Mouse (Mus musculus) midbrain, embryonic 15.5 days (tissue): ENCODE results near the gene Gm3625. TPM values are rescaled to one million over a fixed set of nuclear protein-coding genes. Genes with fewer than 3 reads are reported as not detected.
"Not testable (repeated sequence)": the region's sequence is repeated elsewhere in the genome, so short reads cannot be mapped to it uniquely, and the experiment has no call there.

Experiments
- ATAC-seq: fragments of 200-750 bp; cut with Nextera tagmentation; replicated peaks from 2 replicates; pipeline ENCODE4 v1.8.0; 2017; ENCODE audit warnings: moderate TSS enrichment
- H3K27ac ChIP-seq: fragments of 300-500 bp; sonication (generic); 2 replicates; pipeline ENCODE4 v1.5.1; 2015; ENCODE audit warnings: mild to moderate bottlenecking, inconsistent platforms
- H3K27me3 ChIP-seq: fragments of 300-500 bp; sonication (generic); replicated peaks from 2 replicates; pipeline ENCODE4 v1.6.1; 2015; ENCODE audit warnings: inconsistent platforms
- H3K36me3 ChIP-seq: fragments of 300-500 bp; sonication (generic); replicated peaks from 2 replicates; pipeline ENCODE4 v1.6.1; 2015; ENCODE audit warnings: inconsistent platforms
- H3K4me1 ChIP-seq: fragments of 300-500 bp; sonication (generic); 2 replicates; pipeline ENCODE4 v1.6.1; 2015; ENCODE audit warnings: inconsistent platforms
- H3K4me2 ChIP-seq: fragments of 300-500 bp; sonication (generic); 2 replicates; pipeline ENCODE4 v1.6.1; 2015; ENCODE audit warnings: inconsistent platforms, mild to moderate bottlenecking, moderate library complexity
- H3K4me3 ChIP-seq: fragments of 300-500 bp; sonication (generic); 2 replicates; pipeline ENCODE4 v1.5.1; 2015; ENCODE audit warnings: mild to moderate bottlenecking, inconsistent platforms
- H3K9ac ChIP-seq: fragments of 300-500 bp; sonication (generic); 2 replicates; pipeline ENCODE4 v1.6.1; 2015; ENCODE audit warnings: mild to moderate bottlenecking, inconsistent platforms
- H3K9me3 ChIP-seq: fragments of 300-500 bp; sonication (generic); 2 replicates; pipeline ENCODE4 v1.6.1; 2016; ENCODE audit warnings: inconsistent platforms
- WGBS: fragments of 180-500 bp; shearing (Covaris S2); methylation state at CpG from one replicate; pipeline ENCODE4 v1.1.7; 2015; ENCODE audit warnings: mixed read lengths; 5-methylcytosine and 5-hydroxymethylcytosine counted together
- polyA plus RNA-seq: library from polyadenylated mRNA; unstranded; fragments of >200 nt; fragmentation: Nextera tagmentation; extraction: Ambion mirVana; gene quantifications from 2 replicates; pipeline ENCODE4 v1.2.1, GENCODE M21; 2015

The Gm3625 gene
- polyA plus RNA-seq, 1 experiment from 2014 or later = not detected

- no peak overlapping the region for H3K27ac ChIP-seq
- peaks cover 8% of the 10 kb centered on the region for H3K4me1 ChIP-seq
- no peaks in the 10 kb centered on the region for H3K36me3 ChIP-seq
- H3K27me3 ChIP-seq = no peaks in the 10 kb centered on the region
- H3K9ac ChIP-seq = no peak overlapping the region
- ATAC-seq = no peak
- H3K9me3 ChIP-seq = no peaks in the 10 kb centered on the region
- peak overlapping the region; percentile 79 for H3K4me3 ChIP-seq
- H3K4me2 ChIP-seq = peak overlapping the region; percentile 64
- 68% methylated on average over 6 of the region's 6 CpGs for WGBS
Measured at GRCm38 (mm10) chr12:4592025-4592424, 702 bp downstream of the Gm3625 start.

- H3K9me3 ChIP-seq = no peaks in the 10 kb centered on the region
- ATAC-seq = no peak
Measured at GRCm38 (mm10) chr12:4588603-4589002, 4.1 kb downstream of the Gm3625 start.

GRCm38 (mm10) chr12:4587846-4588245, 4.9 kb downstream of the Gm3625 start:
- Histone ChIP-seq H3K9me3 (no peaks in the 10 kb centered on the region), H3K9ac (no peak overlapping the region), H3K36me3 (no peaks in the 10 kb centered on the region), H3K4me2 (no peak overlapping the region), H3K27ac (no peak overlapping the region), H3K4me3 (no peak overlapping the region), H3K4me1 (no peaks in the 10 kb centered on the region), H3K27me3 (no peaks in the 10 kb centered on the region)
- 74% methylated on average over 2 of the region's 2 CpGs for WGBS
- ATAC-seq = no peak

More at GRCm38 (mm10) chr12:4588603-4589002, 4.1 kb downstream of the Gm3625 start:
- Histone ChIP-seq H3K9ac (no peak overlapping the region), H3K4me1 (peaks cover 1% of the 10 kb centered on the region; the same call in 1 of the 2 replicates), H3K4me3 (no peak overlapping the region), H3K36me3 (no peaks in the 10 kb centered on the region), H3K27ac (no peak overlapping the region), H3K27me3 (no peaks in the 10 kb centered on the region), H3K4me2 (no peak overlapping the region)
- 79% methylated on average over 3 of the region's 3 CpGs for WGBS

GRCm38 (mm10) chr12:4582326-4582725, 10.4 kb downstream of the Gm3625 start:
- Histone ChIP-seq H3K36me3 (no peaks in the 10 kb centered on the region), H3K4me1 (no peaks in the 10 kb centered on the region), H3K9me3 (no peaks in the 10 kb centered on the region), H3K27me3 (no peaks in the 10 kb centered on the region), H3K9ac (no peak overlapping the region), H3K4me2 (no peak overlapping the region), H3K4me3 (no peak overlapping the region), H3K27ac (no peak overlapping the region)
- ATAC-seq = no peak

- H3K4me1 ChIP-seq = no peaks in the 10 kb centered on the region
- no peaks in the 10 kb centered on the region for H3K36me3 ChIP-seq
- H3K27ac ChIP-seq = no peak overlapping the region
- ATAC-seq = no peak
- WGBS = 80% methylated on average over 4 of the region's 4 CpGs
- no peaks in the 10 kb centered on the region for H3K27me3 ChIP-seq
- no peaks in the 10 kb centered on the region for H3K9me3 ChIP-seq
- no peak overlapping the region for H3K9ac ChIP-seq
- no peak overlapping the region for H3K4me3 ChIP-seq
- H3K4me2 ChIP-seq = no peak overlapping the region
Measured at GRCm38 (mm10) chr12:4574065-4574464, 18.7 kb downstream of the Gm3625 start.

- H3K4me1 ChIP-seq = no peaks in the 10 kb centered on the region
- no peak overlapping the region for H3K4me2 ChIP-seq
- no peak overlapping the region for H3K4me3 ChIP-seq
- H3K27me3 ChIP-seq = no peaks in the 10 kb centered on the region
- H3K9ac ChIP-seq = no peak overlapping the region
- H3K9me3 ChIP-seq = no peaks in the 10 kb centered on the region
- H3K36me3 ChIP-seq = no peaks in the 10 kb centered on the region
- no peak for ATAC-seq
- no peak overlapping the region for H3K27ac ChIP-seq
- 37% methylated on average over 5 of the region's 5 CpGs for WGBS
Measured at GRCm38 (mm10) chr12:4571864-4572263, 20.9 kb downstream of the Gm3625 start.

GRCm38 (mm10) chr12:4558475-4559279, 34.0 kb downstream of the Gm3625 start:
- WGBS = 82% methylated on average over 9 of the region's 9 CpGs
- no peak for ATAC-seq

GRCm38 (mm10) chr12:4558013-4558412, 34.7 kb downstream of the Gm3625 start:
- 74% methylated on average over 3 of the region's 3 CpGs for whole genome bisulfite sequencing
- Histone ChIP-seq H3K27ac (no peak overlapping the region), H3K4me2 (no peak overlapping the region), H3K36me3 (no peaks in the 10 kb centered on the region), H3K4me1 (no peaks in the 10 kb centered on the region), H3K9ac (no peak overlapping the region), H3K9me3 (no peaks in the 10 kb centered on the region), H3K27me3 (no peaks in the 10 kb centered on the region), H3K4me3 (no peak overlapping the region)
- ATAC-seq = no peak

More at GRCm38 (mm10) chr12:4558475-4559279, 34.0 kb downstream of the Gm3625 start:
- H3K36me3 ChIP-seq = no peaks in the 10 kb centered on the region
- H3K4me3 ChIP-seq = no peak overlapping the region
- no peak overlapping the region for H3K9ac ChIP-seq
- no peak overlapping the region for H3K27ac ChIP-seq
- no peaks in the 10 kb centered on the region for H3K4me1 ChIP-seq
- no peaks in the 10 kb centered on the region for H3K27me3 ChIP-seq
- H3K9me3 ChIP-seq = no peaks in the 10 kb centered on the region
- H3K4me2 ChIP-seq = no peak overlapping the region

GRCm38 (mm10) chr12:4557436-4557835, 35.3 kb downstream of the Gm3625 start:
- no peaks in the 10 kb centered on the region for H3K27me3 ChIP-seq
- no peak overlapping the region for H3K4me3 ChIP-seq
- 83% methylated on average over 3 of the region's 3 CpGs for WGBS
- no peak overlapping the region for H3K4me2 ChIP-seq
- H3K27ac ChIP-seq = no peak overlapping the region
- H3K9me3 ChIP-seq = no peaks in the 10 kb centered on the region
- H3K4me1 ChIP-seq = no peaks in the 10 kb centered on the region
- H3K36me3 ChIP-seq = no peaks in the 10 kb centered on the region
- ATAC-seq = no peak
- H3K9ac ChIP-seq = no peak overlapping the region

GRCm38 (mm10) chr12:4556891-4557290, 35.8 kb downstream of the Gm3625 start:
- ATAC-seq = no peak
- Histone ChIP-seq H3K9ac (no peak overlapping the region), H3K4me3 (no peak overlapping the region), H3K4me1 (no peaks in the 10 kb centered on the region), H3K9me3 (no peaks in the 10 kb centered on the region), H3K4me2 (no peak overlapping the region), H3K27me3 (no peaks in the 10 kb centered on the region), H3K27ac (no peak overlapping the region), H3K36me3 (no peaks in the 10 kb centered on the region)
- WGBS = 88% methylated on average over 9 of the region's 9 CpGs

- ATAC-seq = no peak
- no peaks in the 10 kb centered on the region for H3K27me3 ChIP-seq
- no peak overlapping the region for H3K4me3 ChIP-seq
- WGBS = 70% methylated on average over 5 of the region's 6 CpGs
- no peaks in the 10 kb centered on the region for H3K4me1 ChIP-seq
- no peak overlapping the region for H3K9ac ChIP-seq
- H3K9me3 ChIP-seq = no peaks in the 10 kb centered on the region
- no peaks in the 10 kb centered on the region for H3K36me3 ChIP-seq
- no peak overlapping the region for H3K4me2 ChIP-seq
- no peak overlapping the region for H3K27ac ChIP-seq
Measured at GRCm38 (mm10) chr12:4555451-4555850, 37.3 kb downstream of the Gm3625 start.

- not testable (repeated sequence) for H3K4me1 ChIP-seq, H3K9ac ChIP-seq, H3K36me3 ChIP-seq, H3K4me2 ChIP-seq, H3K9me3 ChIP-seq, ATAC-seq, H3K27ac ChIP-seq, H3K27me3 ChIP-seq, H3K4me3 ChIP-seq
- 86% methylated on average over 3 of the region's 3 CpGs for WGBS
Measured at GRCm38 (mm10) chr12:4553704-4554103, 39.0 kb downstream of the Gm3625 start.
